Mouse (Mus musculus): Measurements from ENCODE around the gene Mgst3.

Mgst3 gene

DNA sequence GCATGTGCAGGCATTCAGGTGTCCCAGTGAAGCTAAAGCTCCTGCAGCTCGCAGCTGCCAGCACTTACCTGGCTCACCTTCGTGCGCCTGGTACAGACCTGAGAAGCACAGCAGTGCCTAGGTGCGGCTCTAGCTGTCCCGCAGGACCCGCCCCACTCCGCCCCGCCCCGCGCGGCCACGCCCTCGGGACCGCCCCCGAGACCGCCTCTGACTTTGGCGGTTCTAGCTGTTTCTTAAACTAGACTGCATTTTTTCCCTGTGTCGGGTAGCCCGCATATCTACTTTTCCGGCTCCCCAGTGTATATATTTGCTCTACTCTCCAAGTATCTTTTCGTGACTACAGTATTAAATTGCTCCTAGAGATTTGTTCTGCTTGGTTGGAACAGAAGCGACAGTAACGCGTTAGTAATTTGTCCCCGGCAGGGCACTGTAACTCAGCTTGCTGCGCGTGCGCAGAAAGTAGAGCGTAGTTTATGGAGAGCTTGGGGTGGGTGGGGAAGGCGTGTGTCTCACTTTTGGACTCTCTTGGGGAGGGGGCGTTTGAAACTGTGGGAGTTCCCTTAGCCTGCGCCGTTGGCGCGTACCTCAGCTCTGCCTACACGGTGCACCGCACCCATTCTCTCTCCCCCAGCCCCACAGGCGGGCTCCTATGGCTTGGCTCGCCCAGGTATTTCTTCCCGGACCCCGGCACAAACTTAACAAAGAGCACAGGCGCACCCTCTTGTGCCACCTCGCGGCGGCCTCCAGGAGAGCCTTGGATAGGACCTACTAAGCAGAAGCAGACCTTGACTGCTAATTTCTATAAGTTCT lies at the start of gene Mgst3:
TSS of gene Mgst3 (minus strand) at position 159 of the 810 bp plus-strand sequence.
- DNase-seq (ENCODE audit: low spot score): peak; percentile 94

DNA sequence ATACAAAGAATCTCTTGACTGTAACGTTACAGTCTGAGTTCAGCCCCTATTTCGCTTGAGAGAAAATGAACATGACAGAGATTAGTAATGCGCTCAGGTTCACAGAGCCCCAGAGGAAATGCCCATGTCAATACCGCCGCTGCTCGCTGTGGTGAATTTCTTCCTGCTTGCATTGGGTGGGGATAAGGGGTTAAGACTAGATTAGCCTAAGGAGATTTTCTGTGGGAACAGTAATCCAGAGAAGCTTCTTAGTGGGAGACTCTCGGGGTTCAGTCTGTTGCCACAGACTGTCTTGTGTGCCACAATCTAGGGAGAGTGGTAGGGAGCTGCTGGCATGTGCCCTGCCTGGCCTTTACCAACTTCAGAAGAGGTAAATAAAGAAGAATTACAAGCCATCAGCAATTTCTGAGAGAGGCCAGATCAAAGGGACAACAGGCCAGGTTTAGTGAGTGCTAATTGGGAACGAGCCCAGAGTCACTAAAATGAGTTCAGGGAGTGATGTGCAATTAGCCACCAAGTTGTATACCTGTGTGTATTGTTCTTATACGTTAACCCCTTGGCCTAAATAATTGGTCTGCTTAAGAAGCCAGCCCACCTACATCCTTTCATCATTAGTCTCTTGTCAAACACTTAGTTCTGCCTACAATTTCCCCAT lies 44.7 kb upstream of the Mgst3 start:
- no peak for DNase-seq (ENCODE audit: low spot score)

DNA sequence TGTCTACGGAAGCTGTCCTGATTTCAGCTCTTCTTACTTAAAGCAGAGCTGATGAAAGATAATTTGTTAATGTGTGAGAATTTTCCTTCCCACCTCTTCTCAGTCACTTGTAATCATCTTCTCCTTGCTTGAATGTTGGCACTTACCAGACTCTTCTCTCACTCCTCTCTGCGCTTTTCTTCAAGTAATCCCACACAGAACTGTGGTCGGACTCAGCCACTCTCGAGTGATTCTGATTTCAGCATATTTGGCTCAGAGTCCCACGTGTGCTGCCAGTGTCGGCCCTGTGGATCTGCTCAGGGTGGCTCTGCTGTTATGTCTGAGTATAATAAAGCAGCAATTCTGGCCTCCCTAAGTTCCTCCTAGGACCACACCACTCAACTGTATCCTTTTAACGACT lies 43.5 kb upstream of the Mgst3 start:
- no peak for DNase-seq (ENCODE audit: low spot score)

DNA sequence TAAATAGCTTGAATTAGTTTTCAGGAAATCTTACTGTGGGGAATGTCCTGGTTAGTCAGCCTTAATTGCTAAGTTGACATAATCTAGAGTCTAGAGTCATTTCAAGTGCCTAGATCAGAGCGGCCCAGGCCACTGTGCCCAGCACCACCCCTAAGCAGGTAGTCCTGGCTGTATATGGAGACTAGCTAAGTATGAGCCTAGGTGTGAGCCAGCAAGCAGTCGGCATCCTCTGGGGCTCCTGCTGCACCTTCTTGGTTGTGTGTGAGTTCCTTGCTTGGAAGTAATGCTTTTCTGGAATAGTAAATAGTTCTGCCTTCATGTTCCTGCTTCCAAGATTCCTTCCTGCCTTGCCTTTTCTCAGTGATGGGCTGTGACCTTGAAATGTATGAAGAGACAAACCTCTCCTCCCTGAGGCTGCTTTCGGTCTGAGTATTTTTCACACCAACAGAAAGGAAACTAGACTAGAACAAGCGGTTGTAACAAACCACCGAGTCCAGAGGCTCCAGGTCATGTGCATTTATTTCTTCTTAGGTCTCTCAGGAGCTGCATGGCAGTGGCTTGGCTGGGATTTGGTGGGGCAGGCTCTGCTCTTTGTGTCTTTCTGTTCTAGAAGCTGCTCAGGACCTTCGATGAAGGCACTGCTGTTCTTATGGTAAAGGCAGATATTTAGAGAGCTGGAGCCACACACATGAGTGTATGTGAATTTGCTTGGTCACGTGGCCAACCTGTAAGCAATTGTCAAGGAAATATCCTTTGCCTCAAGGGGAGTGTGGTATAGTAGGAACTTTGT lies 42.7 kb upstream of the Mgst3 start:
- DNase-seq (ENCODE audit: low spot score): no peak

DNA sequence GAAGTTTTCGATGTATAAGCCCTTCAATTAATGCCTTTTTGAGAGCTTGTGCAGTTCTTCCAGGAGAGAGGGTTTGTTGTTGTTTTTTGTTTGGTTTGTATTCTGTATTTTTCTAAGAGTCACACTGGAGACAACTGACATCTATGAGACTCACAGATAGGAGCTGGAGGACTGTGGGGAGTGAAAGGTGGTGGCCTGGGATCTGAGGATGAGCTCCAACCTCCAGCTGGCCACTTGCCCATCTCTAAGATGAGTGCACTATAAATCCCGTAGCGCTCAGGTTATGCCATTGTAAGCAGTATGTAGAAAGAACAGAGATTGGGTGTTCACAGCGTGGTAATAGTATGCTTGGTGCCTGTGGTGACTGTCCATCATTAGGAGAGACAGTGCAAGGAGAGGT lies 41.3 kb upstream of the Mgst3 start:
- no peak for DNase-seq (ENCODE audit: low spot score)

DNA sequence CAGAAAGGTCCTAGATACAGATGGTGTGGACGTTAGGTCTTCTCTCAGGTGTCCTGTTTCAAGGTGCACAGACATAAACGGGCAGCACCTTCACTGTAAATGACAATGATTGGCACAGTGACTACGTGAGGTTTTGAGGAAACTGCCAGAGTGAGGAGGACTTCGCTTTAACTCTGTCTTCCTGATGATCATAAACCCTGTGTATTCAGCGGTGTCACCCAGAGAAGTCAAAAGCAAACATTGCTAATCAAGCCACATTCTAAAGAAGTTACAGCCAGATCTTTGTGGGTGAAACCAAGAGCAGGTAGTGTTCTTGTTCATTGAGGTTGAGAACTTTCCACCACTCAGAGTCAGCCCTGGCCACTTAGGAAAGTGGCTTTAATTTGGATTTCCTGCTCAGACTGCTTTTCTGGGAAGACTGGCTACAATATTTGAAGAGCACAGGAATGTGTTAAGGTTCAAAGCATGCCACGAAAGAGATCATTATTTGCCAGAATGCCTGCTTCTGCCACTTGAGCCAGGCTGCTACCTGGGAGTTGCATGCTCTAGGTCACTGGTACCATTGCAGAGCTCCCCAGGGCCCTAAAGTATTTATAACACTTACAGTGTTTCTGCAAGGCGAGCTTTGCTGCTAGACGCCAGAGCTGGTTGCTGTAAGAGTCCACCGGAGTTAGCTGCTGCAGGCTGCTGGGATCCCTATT lies 37.5 kb upstream of the Mgst3 start:
- DNase-seq (ENCODE audit: low spot score): no peak

DNA sequence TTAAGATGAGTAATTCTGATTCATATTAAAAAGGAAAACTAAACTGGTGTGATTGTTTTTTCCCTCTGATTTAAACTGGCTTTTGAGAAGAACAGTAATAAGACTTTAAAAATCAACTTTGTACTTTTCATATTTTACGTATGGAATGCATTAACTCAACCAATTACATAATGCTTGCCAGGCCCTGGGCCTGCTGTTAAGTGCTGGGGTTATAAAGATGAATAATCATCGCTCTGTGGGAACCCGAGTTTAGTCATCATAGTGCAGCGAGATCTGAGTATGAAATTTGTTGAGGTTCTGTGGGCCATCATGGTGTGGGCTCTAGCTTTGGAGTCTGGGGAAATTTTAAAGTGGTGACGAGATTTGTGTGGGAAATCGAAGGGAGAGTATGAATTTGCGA lies 33.0 kb upstream of the Mgst3 start:
- DNase-seq (ENCODE audit: low spot score): no peak

DNA sequence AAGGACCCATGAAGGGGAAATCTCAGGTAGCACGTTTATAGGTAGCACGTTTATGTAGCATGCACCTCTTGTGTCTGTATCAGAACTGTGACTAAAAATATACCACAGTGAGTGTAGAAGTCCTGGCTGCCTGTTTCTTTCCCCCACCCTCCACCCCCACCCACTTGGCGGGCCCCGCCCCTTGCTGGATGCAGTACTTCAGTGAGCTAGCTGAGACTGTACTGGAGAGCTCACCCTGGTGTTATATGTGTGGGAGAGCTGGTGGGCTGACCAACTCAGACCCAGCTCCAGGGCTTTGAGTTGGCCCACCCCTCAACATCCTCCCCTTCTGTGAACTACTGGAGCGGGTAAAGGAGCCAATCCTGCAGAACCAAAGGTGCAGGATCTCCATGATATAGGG lies 31.9 kb upstream of the Mgst3 start:
- no peak for DNase-seq (ENCODE audit: low spot score)

DNA sequence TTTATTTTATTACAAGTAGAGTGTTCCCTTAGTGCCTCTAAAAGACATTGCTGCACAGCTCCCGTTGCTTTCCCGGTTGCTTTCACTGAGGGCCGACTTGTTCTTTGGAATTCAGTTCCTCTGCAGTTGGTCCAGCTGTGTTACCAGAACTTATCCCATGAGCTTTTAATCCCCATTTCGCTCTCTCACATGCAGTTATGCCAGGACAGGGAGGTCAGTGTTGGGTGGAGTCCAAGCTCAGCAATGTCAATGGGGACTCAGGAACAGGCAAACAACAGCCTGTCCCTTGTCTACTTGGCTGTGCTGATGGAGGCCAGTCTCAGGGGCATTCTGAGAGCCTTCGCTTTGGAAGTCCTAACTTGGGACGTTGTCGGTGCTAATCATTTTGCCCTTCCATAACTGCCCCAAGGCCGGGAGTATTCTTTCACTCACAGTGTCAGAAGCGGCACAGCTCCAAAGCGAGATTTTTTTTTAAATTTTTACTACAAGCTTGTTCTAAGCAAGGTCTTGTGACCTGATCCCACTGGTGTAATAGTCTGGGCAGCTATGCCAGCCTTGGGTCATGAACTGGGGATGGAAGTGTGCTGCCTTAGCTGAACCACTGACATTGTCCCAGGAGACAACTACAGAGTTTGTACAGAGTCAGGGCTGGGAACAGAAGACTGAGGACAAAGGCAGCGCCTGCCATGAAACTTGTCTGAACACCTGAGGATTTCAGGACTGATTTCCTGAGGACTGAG lies 29.0 kb upstream of the Mgst3 start:
- no peak for DNase-seq (ENCODE audit: low spot score)

DNA sequence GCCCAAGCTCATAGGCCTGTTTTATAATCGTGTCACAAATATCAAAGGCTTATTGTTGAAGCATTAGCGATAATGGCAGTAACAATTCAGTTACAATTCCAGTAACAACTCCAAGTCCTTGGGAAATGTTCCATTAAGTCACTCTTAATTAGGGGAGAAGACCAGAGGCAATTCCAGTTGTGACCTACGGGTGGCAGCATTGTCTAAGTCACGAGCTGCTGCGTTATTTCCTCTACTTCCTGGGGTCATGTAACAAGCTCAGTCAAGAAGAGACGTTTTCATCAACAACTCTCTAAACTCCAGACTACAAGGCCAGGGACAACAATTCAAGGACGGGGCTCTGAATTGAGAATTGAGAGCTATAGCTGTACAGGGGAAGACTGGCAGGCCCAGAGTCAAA lies 21.2 kb upstream of the Mgst3 start:
- peak; percentile 65 for DNase-seq (ENCODE audit: low spot score)

DNA sequence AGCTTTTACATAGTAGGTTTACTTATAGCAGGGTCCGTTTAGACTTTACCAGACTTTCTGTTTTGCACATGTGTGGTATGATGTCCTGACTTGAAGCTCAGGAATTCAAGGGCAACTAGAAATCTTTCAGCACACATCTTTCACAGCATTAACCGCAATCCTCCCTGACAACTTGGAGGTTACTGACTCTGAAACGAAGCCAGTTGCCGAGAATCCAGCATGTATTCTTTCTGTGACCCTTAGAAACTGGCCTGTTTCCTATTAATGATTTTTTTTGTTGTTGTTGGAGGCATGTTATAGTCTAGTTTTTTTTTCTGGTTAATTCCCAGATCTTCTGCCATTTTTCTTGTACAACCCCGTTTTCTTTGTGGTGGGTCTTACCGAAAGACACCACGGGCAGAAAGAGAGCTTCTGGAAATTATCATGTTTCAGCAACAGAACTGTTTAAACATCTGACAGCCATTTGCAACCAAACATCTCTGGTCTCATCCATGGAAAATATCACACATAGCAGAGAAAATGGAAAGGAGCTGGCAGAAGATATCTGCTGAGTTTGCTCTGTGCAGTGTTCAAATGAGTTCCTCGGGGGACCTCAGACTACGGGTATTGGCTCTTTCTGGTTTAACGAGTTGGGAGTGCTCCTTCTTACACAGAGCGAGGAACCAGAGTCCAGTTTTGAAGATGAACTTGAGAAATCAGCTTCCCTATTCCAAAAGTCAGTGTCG lies 18.5 kb upstream of the Mgst3 start:
- DNase-seq (ENCODE audit: low spot score): no peak

DNA sequence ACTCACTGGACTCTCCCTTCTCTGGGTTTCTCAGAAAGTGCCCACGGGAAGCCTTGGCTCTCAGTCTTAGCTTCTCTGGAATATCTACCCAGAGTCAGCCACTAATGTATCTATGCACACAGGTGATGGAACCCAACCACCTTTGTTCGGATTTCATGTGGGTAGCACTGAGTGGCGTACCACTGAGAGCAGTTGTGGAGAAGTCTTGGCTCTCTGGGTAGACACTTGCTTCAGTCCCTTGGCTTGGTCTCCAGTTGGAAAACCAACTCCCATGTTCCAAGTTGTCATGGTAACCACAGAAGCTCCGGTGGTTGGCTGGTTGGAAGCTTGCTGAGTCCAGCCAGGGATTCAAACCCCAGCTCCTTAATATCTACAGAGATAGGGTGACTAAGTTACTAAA lies 16.0 kb upstream of the Mgst3 start:
- no peak for DNase-seq (ENCODE audit: low spot score)

DNA sequence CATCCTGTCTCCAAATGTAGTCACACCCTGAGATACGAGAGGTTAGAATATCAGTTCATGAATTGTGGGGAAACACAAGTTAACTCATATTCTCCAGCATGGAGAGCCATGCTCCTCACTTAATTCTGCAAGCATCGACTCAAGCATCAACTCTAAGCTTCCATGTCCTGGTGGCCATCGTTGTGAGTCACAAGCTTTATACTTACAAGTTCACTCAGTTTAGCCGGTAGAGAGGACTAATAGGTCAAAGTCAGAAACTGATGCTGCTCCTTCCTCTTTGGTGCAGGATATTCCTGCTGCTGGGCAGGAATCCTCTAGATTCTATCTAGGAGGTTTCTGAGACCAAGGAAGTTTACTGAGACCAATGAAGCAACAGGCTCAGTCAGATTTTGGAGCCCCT lies 11.6 kb upstream of the Mgst3 start:
- no peak for DNase-seq (ENCODE audit: low spot score)

DNA sequence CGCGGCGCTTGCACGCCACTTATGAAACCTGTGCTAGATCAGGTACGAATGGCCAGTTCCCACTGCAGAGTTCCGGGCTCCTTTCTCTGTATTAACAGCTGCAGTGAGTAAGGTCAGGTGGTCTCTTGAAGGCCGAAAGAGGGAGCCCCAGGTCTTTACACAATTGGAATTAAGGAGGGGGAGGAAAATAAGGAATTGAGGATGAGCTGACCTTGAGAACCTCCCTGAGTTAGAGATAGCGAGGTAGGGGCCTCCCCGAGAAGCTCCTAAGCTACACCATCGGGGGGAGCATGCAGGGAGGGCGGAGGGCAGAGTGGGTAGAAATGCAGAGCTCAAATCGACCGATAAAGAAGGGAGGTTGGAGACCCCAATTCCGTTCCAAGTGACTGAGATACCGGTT lies 360 bp downstream of the Mgst3 start:
- no peak for DNase-seq (ENCODE audit: low spot score)

DNA sequence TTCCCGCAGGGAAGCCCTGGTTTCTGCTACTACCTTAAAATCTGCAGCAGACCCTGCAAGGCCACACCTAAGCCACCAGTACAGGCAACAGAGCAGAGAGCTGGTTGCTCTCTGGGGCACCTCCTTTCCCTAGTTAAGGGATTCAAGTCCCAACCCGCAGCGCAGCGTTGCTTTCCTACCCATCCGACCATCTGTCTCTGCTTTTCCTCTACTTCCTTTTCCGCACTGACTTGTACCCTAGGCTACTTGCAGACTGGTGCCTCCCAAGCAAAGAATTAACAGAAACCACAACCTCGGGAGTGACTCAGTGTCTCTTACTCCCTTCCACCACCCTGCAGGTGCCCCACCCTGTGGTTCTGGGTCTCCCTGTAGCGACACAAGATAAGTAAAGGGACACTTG lies 954 bp downstream of the Mgst3 start:
- DNase-seq (ENCODE audit: low spot score): no peak

DNA sequence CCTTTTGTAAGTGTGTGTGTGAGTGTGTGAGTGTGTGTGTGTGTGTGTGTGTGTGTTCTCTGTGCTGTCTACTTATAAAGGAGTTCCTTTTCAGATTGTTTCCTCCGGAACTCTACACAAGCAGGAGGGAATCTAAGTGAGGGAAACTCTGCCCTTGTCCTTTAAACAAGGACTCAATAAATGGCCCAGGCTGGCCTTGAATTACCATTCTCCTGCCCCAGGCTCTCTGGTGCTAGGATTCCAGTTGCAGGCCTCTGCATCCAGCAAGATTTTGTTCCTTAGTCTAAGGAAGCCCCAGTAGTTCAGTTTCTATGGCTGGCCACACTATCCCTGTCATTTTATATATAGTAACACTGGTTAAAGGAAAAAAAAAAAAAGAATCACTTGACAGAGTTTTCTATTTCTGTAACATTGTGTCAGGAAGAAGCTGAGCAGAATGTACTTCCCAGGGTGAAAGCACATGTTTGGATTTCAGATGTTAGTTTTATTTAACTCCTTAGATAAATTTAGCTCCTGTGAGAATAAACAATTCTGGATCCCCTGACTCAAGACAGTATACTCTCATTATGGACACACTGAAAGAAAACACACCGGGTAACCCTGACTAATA lies 1.5 kb downstream of the Mgst3 start:
- DNase-seq (ENCODE audit: low spot score): no peak

DNA sequence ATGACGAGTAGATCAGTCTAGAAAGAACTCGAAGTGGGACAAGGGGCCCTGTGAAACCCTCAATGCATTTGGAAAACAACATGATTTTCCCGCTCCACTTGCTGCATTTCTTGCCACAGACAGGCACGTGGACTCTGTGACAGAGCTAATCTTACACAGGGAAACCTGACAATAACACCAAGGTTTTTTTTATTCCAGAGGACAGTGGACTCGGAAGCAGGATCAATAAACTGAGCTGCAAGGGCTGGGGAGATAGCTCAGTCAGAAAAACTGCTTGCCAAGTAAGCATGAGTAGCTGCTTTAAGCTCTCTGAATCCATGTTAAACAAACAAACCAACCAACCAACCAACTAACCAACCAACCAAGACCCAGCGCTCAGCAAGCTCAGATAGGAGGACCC lies 2.4 kb downstream of the Mgst3 start:
- DNase-seq (ENCODE audit: low spot score): no peak

DNA sequence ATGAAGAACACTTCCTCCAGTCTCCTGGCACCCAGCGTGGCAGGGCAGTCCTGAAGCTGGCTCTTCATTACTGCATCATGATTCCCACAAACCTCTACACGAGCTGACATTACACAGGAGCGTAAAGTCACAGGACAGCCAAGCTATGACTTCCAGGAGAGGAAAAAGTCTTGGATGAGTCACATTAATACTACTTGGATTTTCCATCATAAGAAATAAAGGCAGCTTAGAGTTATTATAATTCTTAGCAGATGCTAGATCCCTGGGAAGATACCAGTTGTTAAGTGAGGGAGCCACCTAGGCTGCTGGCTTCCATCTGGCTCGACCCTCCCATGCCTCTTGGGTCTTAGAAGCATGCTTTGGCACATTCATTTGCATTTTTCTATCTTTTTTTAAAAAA lies 3.3 kb downstream of the Mgst3 start:
- no peak for DNase-seq (ENCODE audit: low spot score)

DNA sequence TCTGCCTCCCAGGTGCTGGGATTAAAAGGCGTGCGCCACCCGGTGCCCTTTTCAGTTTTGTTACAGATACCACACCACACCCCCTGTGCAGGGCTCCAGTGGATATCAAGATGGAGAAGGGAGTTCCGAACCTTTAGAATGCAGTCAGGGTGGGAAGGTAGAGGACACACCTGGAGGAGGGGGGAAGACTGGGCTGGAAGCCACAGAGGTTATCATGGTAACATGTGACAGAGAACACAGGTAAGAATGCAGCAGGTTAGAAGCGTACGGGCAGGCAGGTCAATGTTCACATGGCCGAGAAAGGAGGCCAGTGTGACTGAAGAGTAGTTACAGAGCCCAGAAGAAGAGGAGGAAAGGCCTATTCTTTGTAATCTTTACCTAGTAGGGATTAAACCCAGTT lies 4.1 kb downstream of the Mgst3 start:
- DNase-seq (ENCODE audit: low spot score): no peak

DNA sequence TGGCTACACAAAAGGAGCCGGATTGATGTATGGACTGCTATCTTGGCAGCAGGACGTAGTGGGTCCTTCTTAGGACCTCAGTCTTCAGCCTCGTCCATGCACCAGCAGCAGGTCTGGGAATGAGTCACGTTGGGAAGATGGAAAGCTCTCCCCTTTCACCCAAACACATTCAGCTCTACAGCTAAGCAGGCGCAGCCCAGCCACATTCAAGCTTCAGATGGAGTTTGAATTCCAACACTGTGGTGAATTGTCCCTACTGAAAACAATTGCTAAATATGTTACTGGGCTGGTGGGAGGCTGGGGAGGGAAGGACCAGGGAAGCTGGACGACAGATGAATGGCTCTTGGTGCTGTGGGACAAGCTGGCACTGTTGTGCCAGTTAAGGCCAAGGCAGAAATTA lies 5.1 kb downstream of the Mgst3 start:
- DNase-seq (ENCODE audit: low spot score): no peak

DNA sequence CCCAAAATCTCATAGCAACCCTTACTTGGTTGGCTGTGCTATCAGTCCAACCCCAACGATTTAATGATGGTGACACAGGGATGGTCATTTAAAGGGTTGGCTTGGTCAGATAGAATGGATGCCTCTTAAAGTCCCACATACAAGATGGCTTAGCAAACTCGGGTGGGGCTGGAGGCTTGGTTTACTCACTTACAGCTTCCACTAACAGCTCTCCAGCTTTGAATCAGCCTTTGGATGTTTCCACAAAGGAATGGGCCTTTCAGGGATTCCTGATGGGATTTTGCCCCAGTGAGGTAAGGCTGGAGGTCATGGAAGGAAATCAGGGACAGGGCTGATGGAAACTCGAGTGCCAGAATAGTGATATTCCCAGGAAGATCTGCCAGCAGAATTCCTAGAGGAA lies 5.8 kb downstream of the Mgst3 start:
- DNase-seq (ENCODE audit: low spot score): no peak

Measured in urinary bladder, postnatal 25 days (tissue).